Mouse (Mus musculus) spleen, adult 2 months (tissue): ENCODE results near the gene Chrm3. TPM values are rescaled to one million over a fixed set of nuclear protein-coding genes. Genes with fewer than 3 reads are reported as not detected.

ENCODE experiments used
- DNase-seq, 2 experiments: peaks; one replicate each; pipeline versions ENCODE4 v3.0.0 to v3.0.0-alpha.2; 2012 to 2021; ENCODE audit warnings: low spot score in 2 of 2, low read depth in 1 of 2
- H3K27ac ChIP-seq: fragments of 200-500 bp; 2 replicates; pipeline ENCODE4 v1.5.1; 2012; ENCODE audit warnings: low read length, inconsistent platforms; ENCODE audit not compliant: insufficient read depth
- H3K27me3 ChIP-seq: fragments of 200-500 bp; 2 replicates; pipeline ENCODE4 v1.6.1; 2012; ENCODE audit warnings: mild to moderate bottlenecking, moderate library complexity, low read length, inconsistent platforms; ENCODE audit not compliant: control insufficient read depth, insufficient read depth
- H3K36me3 ChIP-seq: fragments of 200-500 bp; 2 replicates; pipeline ENCODE4 v1.6.1; 2012; ENCODE audit warnings: mild to moderate bottlenecking, low read length, inconsistent platforms; ENCODE audit not compliant: control insufficient read depth, insufficient read depth
- H3K4me1 ChIP-seq: fragments of 200-500 bp; 2 replicates; pipeline ENCODE4 v1.6.1; 2011; ENCODE audit warnings: inconsistent platforms; ENCODE audit not compliant: control insufficient read depth, insufficient read depth, insufficient read length
- H3K4me3 ChIP-seq: fragments of 200-500 bp; 2 replicates; pipeline ENCODE4 v1.5.1; 2011; ENCODE audit warnings: mild to moderate bottlenecking, inconsistent platforms; ENCODE audit not compliant: insufficient read depth, insufficient read length; ENCODE audit errors: extremely low read depth
- CTCF ChIP-seq: fragments of 200-500 bp; IDR thresholded peaks from 2 replicates; pipeline ENCODE4 v1.5.1; 2011; ENCODE audit warnings: mild to moderate bottlenecking, inconsistent platforms; ENCODE audit not compliant: insufficient read depth, insufficient read length, insufficient replicate concordance; ENCODE audit errors: extremely low read depth
- POLR2A ChIP-seq: fragments of 200-500 bp; IDR thresholded peaks from 2 replicates; pipeline ENCODE4 v1.6.1; 2011; ENCODE audit warnings: low read depth, low read length, inconsistent platforms
- WGBS: fragments of 180-500 bp; shearing (Covaris S2); methylation state at CpG from one replicate; pipeline ENCODE4 v1.1.7; 2018; 5-methylcytosine and 5-hydroxymethylcytosine counted together
- polyA plus RNA-seq: library from polyadenylated mRNA; depleted of rRNA; stranded (reverse); fragments of >200 nt; gene quantifications from 2 replicates; pipeline ENCODE4 v1.2.3, GENCODE M21; 2012

The Chrm3 gene
- polyA plus RNA-seq, 1 experiment = 0.58 TPM

DNA sequence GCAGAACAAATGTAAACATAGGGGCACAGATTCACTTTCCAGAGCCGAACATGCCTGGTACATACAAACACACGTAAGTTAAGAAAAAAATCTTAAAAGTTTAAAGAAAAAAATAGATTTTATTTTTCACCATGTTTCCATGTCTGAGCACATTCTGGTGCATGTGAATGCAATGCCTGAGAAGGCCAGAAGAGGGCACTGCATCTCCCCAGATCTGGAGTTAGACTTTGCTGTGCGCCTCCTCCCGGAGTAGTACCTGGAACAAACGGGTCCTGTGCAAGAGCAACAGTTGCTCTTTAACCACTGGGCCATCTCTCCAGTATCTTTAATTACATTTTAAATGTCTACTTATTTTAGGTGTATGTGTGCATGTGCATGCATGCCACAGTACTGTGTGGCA is 534.4 kb downstream of the Chrm3 start:
- DNase-seq = peak; percentile 1 to 46
- Histone ChIP-seq H3K27me3 (no peaks in the 10 kb centered on the region), H3K27ac (no peak overlapping the region), H3K4me1 (no peaks in the 10 kb centered on the region), H3K36me3 (no peaks in the 10 kb centered on the region), H3K4me3 (no peak overlapping the region)
- TF ChIP-seq CTCF (peak; percentile 57; the same call in 1 of the 2 replicates), POLR2A (no peak)
- WGBS = 77% methylated on average over 5 of the region's 5 CpGs
